Mouse (Mus musculus): Measurements from ENCODE around the gene Gm10198.

DNA sequence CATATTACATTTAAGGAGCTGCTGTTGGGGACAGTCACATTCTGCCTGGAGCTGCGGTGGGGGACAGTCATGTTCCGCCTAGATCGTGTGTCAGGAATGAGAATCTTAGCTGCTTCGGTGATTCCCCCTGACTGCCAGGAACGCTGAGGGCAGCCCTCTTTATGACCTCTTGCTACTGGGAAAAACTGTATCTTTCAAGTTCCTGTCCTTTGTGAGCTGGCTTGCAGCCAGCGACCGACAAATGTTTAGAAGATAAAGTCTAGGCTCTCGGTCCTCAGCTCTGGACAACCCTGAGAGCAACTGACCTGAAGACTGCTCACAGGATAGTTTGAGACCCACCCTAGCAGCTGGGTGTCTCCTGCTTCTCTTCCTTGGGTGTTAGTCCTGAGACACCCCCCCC is 37.3 kb upstream of the Gm10198 start:
- TF ChIP-seq GATA1 (IDR thresholded peaks at IDR 0.05; ENCODE audit: borderline replicate concordance, low read length) (no peak), FLI1 (IDR thresholded peaks at IDR 0.05; ENCODE audit: low read length) (no peak)

All from megakaryocyte, embryonic 14.5 days (primary cell).